Mouse (Mus musculus) stomach, embryonic 15.5 days (tissue): ENCODE measurements at regions not wholly inside any gene's neighbourhood (a gene's known extent, or its start where the extent isn't known, plus 50 kb on each side); places are given as distances from the start of the nearest gene placed in this dataset.

Experiments used
- ATAC-seq: fragments of 200-750 bp; cut with Nextera tagmentation; 2 replicates; pipeline ENCODE4 v1.8.0; 2017; ENCODE audit warnings: low read depth, moderate number of reproducible peaks, moderate TSS enrichment; ENCODE audit not compliant: insufficient read depth, low FRiP score
- H3K27ac ChIP-seq: fragments of 300-500 bp; sonication (generic); 2 replicates; pipeline ENCODE4 v1.5.1; 2015; ENCODE audit warnings: mild to moderate bottlenecking, inconsistent platforms
- H3K27me3 ChIP-seq: fragments of 300-500 bp; sonication (generic); replicated peaks from 2 replicates; pipeline ENCODE4 v1.6.1; 2015; ENCODE audit warnings: inconsistent platforms
- H3K36me3 ChIP-seq: fragments of 300-500 bp; sonication (generic); 2 replicates; pipeline ENCODE4 v1.6.1; 2015; ENCODE audit warnings: inconsistent platforms
- H3K4me1 ChIP-seq: fragments of 300-500 bp; sonication (generic); 2 replicates; pipeline ENCODE4 v1.6.1; 2015; ENCODE audit warnings: inconsistent platforms
- H3K4me2 ChIP-seq: fragments of 300-500 bp; sonication (generic); 2 replicates; pipeline ENCODE4 v1.6.1; 2015; ENCODE audit warnings: mild to moderate bottlenecking, inconsistent platforms
- H3K4me3 ChIP-seq: fragments of 300-500 bp; sonication (generic); replicated peaks from 2 replicates; pipeline ENCODE4 v1.5.1; 2015; ENCODE audit warnings: inconsistent platforms
- H3K9ac ChIP-seq: fragments of 300-500 bp; sonication (generic); 2 replicates; pipeline ENCODE4 v1.6.1; 2015; ENCODE audit warnings: inconsistent platforms
- H3K9me3 ChIP-seq: fragments of 300-500 bp; sonication (generic); 2 replicates; pipeline ENCODE4 v1.6.1; 2016; ENCODE audit warnings: inconsistent platforms
- WGBS: fragments of 180-500 bp; shearing (Covaris S2); methylation state at CpG from one replicate; pipeline ENCODE4 v1.1.7; 2015; 5-methylcytosine and 5-hydroxymethylcytosine counted together

GRCm38 (mm10) chr5:114512756-114513155 lies 55.1 kb upstream of the Fam222a start:
- no peak overlapping the region for H3K27ac ChIP-seq
- no peak overlapping the region; the same call in 1 of the 2 replicates for H3K4me3 ChIP-seq
- H3K4me1 ChIP-seq = peaks cover 14% of the 10 kb centered on the region; the same call in 1 of the 2 replicates
- H3K4me2 ChIP-seq = no peak overlapping the region
- no peak overlapping the region for H3K9ac ChIP-seq
- WGBS = 24% methylated on average over 9 of the region's 9 CpGs
- no peaks in the 10 kb centered on the region for H3K27me3 ChIP-seq
- no peak for ATAC-seq
- no peaks in the 10 kb centered on the region for H3K36me3 ChIP-seq
- H3K9me3 ChIP-seq = no peaks in the 10 kb centered on the region

- Histone ChIP-seq H3K4me1 (0 out of 2 replicates have a peak, but pooled peaks cover 7% of the 10 kb centered on the region), H3K4me3 (no peak overlapping the region)
- 14% methylated on average over 10 of the region's 10 CpGs for WGBS
These were observed 53.8 kb upstream of the Fam222a start for GRCm38 (mm10) chr5:114513911-114514457.

GRCm38 (mm10) chr5:114517010-114517409 lies 50.8 kb upstream of the Fam222a start:
- WGBS = 72% methylated on average over 4 of the region's 4 CpGs
- no peak overlapping the region for H3K9ac ChIP-seq
- no peak for ATAC-seq
- no peaks in the 10 kb centered on the region for H3K27me3 ChIP-seq
- no peak overlapping the region for H3K27ac ChIP-seq
- H3K4me3 ChIP-seq = no peak overlapping the region
- no peaks in the 10 kb centered on the region for H3K36me3 ChIP-seq
- H3K4me1 ChIP-seq = 0 out of 2 replicates have a peak, but pooled peaks cover 5% of the 10 kb centered on the region
- no peaks in the 10 kb centered on the region for H3K9me3 ChIP-seq
- H3K4me2 ChIP-seq = no peak overlapping the region

More at GRCm38 (mm10) chr5:114513911-114514457, 53.8 kb upstream of the Fam222a start:
- no peak for ATAC-seq
- Histone ChIP-seq H3K9me3 (no peaks in the 10 kb centered on the region), H3K9ac (no peak overlapping the region), H3K4me2 (peak overlapping the region; percentile 29; the same call in 1 of the 2 replicates), H3K27me3 (no peaks in the 10 kb centered on the region), H3K27ac (no peak overlapping the region), H3K36me3 (no peaks in the 10 kb centered on the region)

- Histone ChIP-seq H3K4me3 (no peak overlapping the region), H3K27ac (no peak overlapping the region), H3K9ac (no peak overlapping the region), H3K27me3 (no peaks in the 10 kb centered on the region), H3K4me2 (no peak overlapping the region), H3K36me3 (no peaks in the 10 kb centered on the region), H3K9me3 (no peaks in the 10 kb centered on the region), H3K4me1 (0 out of 2 replicates have a peak, but pooled peaks cover 5% of the 10 kb centered on the region)
- WGBS = 78% methylated on average over 2 of the region's 2 CpGs
- ATAC-seq = no peak
These were observed 49.8 kb upstream of the Fam222a start for GRCm38 (mm10) chr5:114518012-114518411.
